Mouse (Mus musculus): Measurements from ENCODE around the gene Cacna2d3. TPM values are rescaled to one million over a fixed set of nuclear protein-coding genes. Genes with fewer than 3 reads are reported as not detected.

Cacna2d3 gene
- polyA plus RNA-seq, 1 experiment from 2014 or later = 16.2 TPM

GRCm38 (mm10) chr14:29062676-29063075, 659.0 kb downstream of the Cacna2d3 start:
- H3K9me3 ChIP-seq (ENCODE audit: control insufficient read depth, low read length) = no peaks in the 10 kb centered on the region
- ATAC-seq (ENCODE audit: low FRiP score) = no peak
- no peak overlapping the region for H3K9ac ChIP-seq (ENCODE audit: low read length)
- no peaks in the 10 kb centered on the region for H3K4me1 ChIP-seq (ENCODE audit: control insufficient read depth, insufficient read depth, low read length)
- H3K4me2 ChIP-seq = no peak overlapping the region
- 100% methylated on average over 2 of the region's 2 CpGs for WGBS
- H3K4me3 ChIP-seq (ENCODE audit: low read depth, low read length) = no peak overlapping the region
- H3K27ac ChIP-seq (ENCODE audit: low read depth, low read length) = no peak overlapping the region
- DNase-seq (ENCODE audit: low spot score, missing footprints) = peak; percentile 35
- H3K36me3 ChIP-seq (ENCODE audit: control insufficient read depth, insufficient read depth, low read length) = no peaks in the 10 kb centered on the region
- no peaks in the 10 kb centered on the region for H3K27me3 ChIP-seq (ENCODE audit: control insufficient read depth, insufficient read depth, low read length)

DNA sequence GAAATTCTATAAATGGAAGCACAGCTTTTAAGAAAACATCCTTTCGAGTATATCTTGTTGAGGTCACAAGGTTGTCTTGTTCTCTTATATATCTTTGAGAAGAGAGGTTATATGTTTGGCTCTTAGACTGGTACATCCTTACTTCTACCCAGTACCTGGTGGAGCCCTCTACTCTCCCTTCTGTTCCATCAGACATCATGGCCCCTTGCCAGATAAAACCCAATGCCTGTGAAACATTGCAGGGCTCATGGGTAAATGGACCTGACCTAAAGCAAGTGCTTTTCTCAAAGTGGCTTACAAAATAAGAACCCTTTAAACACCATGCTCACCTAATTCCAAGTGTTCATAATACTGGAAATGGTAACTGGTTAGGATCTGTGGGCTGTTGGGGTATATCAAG, 660.2 kb downstream of the Cacna2d3 start:
- ATAC-seq (ENCODE audit: low FRiP score) (no peak), DNase-seq (ENCODE audit: low spot score, missing footprints) (no peak)
- WGBS = 88% methylated on average over 1 of the region's 1 CpGs
- Histone ChIP-seq H3K4me3 (ENCODE audit: low read depth, low read length) (no peak overlapping the region), H3K9me3 (ENCODE audit: control insufficient read depth, low read length) (no peaks in the 10 kb centered on the region), H3K4me1 (ENCODE audit: control insufficient read depth, insufficient read depth, low read length) (no peaks in the 10 kb centered on the region), H3K27ac (ENCODE audit: low read depth, low read length) (no peak overlapping the region), H3K27me3 (ENCODE audit: control insufficient read depth, insufficient read depth, low read length) (no peaks in the 10 kb centered on the region), H3K9ac (ENCODE audit: low read length) (no peak overlapping the region), H3K4me2 (no peak overlapping the region), H3K36me3 (ENCODE audit: control insufficient read depth, insufficient read depth, low read length) (no peaks in the 10 kb centered on the region)

- Histone ChIP-seq H3K9ac (ENCODE audit: low read length) (no peak overlapping the region), H3K36me3 (ENCODE audit: control insufficient read depth, insufficient read depth, low read length) (no peaks in the 10 kb centered on the region), H3K4me3 (ENCODE audit: low read depth, low read length) (no peak overlapping the region), H3K27ac (ENCODE audit: low read depth, low read length) (no peak overlapping the region), H3K4me1 (ENCODE audit: control insufficient read depth, insufficient read depth, low read length) (no peaks in the 10 kb centered on the region), H3K4me2 (no peak overlapping the region), H3K27me3 (ENCODE audit: control insufficient read depth, insufficient read depth, low read length) (no peaks in the 10 kb centered on the region), H3K9me3 (ENCODE audit: control insufficient read depth, low read length) (no peaks in the 10 kb centered on the region)
- no peak for DNase-seq (ENCODE audit: low spot score, missing footprints)
- ATAC-seq (ENCODE audit: low FRiP score) = no peak
Observed at GRCm38 (mm10) chr14:29060679-29061078, 661.0 kb downstream of the Cacna2d3 start.

- 75% methylated on average over 16 of the region's 16 CpGs for WGBS
- Histone ChIP-seq H3K4me1 (ENCODE audit: control insufficient read depth, insufficient read depth, low read length) (no peaks in the 10 kb centered on the region), H3K27ac (ENCODE audit: low read depth, low read length) (no peak overlapping the region), H3K9ac (ENCODE audit: low read length) (no peak overlapping the region), H3K27me3 (ENCODE audit: control insufficient read depth, insufficient read depth, low read length) (no peaks in the 10 kb centered on the region), H3K4me2 (no peak overlapping the region), H3K36me3 (ENCODE audit: control insufficient read depth, insufficient read depth, low read length) (no peaks in the 10 kb centered on the region), H3K4me3 (ENCODE audit: low read depth, low read length) (no peak overlapping the region), H3K9me3 (ENCODE audit: control insufficient read depth, low read length) (no peaks in the 10 kb centered on the region)
- DNase-seq (ENCODE audit: low spot score, missing footprints) (no peak), ATAC-seq (ENCODE audit: low FRiP score) (no peak)
Observed at GRCm38 (mm10) chr14:29051951-29052835, 669.5 kb downstream of the Cacna2d3 start.

DNA sequence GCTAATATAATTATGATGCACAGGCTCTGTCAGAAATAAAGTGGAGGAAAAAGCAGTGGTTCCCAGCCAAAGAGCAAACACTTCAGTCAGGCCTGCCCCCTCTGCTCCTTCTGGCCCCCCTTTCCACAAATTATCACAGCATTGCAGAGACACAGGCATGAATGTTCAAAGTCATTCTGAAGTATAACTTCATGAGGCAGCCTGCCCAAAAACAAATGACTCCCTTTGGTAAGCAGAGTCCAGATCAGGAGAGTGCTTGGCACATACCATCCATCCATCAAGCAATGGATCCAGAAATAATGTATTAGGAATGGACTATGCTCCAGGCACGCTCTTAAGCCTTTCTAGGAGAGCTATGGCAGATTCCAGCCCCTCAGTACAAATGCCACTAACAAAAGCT, 679.3 kb downstream of the Cacna2d3 start:
- ATAC-seq (ENCODE audit: low FRiP score) = no peak
- H3K36me3 ChIP-seq (ENCODE audit: control insufficient read depth, insufficient read depth, low read length) = no peaks in the 10 kb centered on the region

GRCm38 (mm10) chr14:29041498-29041897, 680.2 kb downstream of the Cacna2d3 start:
- Histone ChIP-seq H3K4me1 (ENCODE audit: control insufficient read depth, insufficient read depth, low read length) (peaks cover 3% of the 10 kb centered on the region; the same call in 1 of the 2 replicates), H3K27me3 (ENCODE audit: control insufficient read depth, insufficient read depth, low read length) (no peaks in the 10 kb centered on the region), H3K4me2 (no peak overlapping the region), H3K27ac (ENCODE audit: low read depth, low read length) (no peak overlapping the region), H3K4me3 (ENCODE audit: low read depth, low read length) (no peak overlapping the region), H3K9ac (ENCODE audit: low read length) (no peak overlapping the region), H3K9me3 (ENCODE audit: control insufficient read depth, low read length) (no peaks in the 10 kb centered on the region), H3K36me3 (ENCODE audit: control insufficient read depth, insufficient read depth, low read length) (no peaks in the 10 kb centered on the region)
- 91% methylated on average over 1 of the region's 1 CpGs for WGBS
- no peak for ATAC-seq (ENCODE audit: low FRiP score)
- DNase-seq (ENCODE audit: low spot score, missing footprints) = no peak

More for the DNA sequence above, 679.3 kb downstream of the Cacna2d3 start:
- H3K27ac ChIP-seq (ENCODE audit: low read depth, low read length) = no peak overlapping the region
- no peaks in the 10 kb centered on the region for H3K27me3 ChIP-seq (ENCODE audit: control insufficient read depth, insufficient read depth, low read length)
- no peak overlapping the region for H3K4me2 ChIP-seq
- no peak overlapping the region for H3K4me3 ChIP-seq (ENCODE audit: low read depth, low read length)
- 83% methylated on average over 1 of the region's 1 CpGs for WGBS
- H3K9ac ChIP-seq (ENCODE audit: low read length) = no peak overlapping the region
- peaks cover 3% of the 10 kb centered on the region; the same call in 1 of the 2 replicates for H3K4me1 ChIP-seq (ENCODE audit: control insufficient read depth, insufficient read depth, low read length)
- H3K9me3 ChIP-seq (ENCODE audit: control insufficient read depth, low read length) = no peaks in the 10 kb centered on the region
- no peak for DNase-seq (ENCODE audit: low spot score, missing footprints)

GRCm38 (mm10) chr14:29040606-29041364, 680.9 kb downstream of the Cacna2d3 start:
- no peak for ATAC-seq (ENCODE audit: low FRiP score)
- WGBS = 90% methylated on average over 9 of the region's 9 CpGs
- Histone ChIP-seq H3K4me2 (no peak overlapping the region), H3K27ac (ENCODE audit: low read depth, low read length) (no peak overlapping the region), H3K9ac (ENCODE audit: low read length) (no peak overlapping the region), H3K4me1 (ENCODE audit: control insufficient read depth, insufficient read depth, low read length) (peaks cover 3% of the 10 kb centered on the region; the same call in 1 of the 2 replicates), H3K36me3 (ENCODE audit: control insufficient read depth, insufficient read depth, low read length) (no peaks in the 10 kb centered on the region), H3K9me3 (ENCODE audit: control insufficient read depth, low read length) (no peaks in the 10 kb centered on the region), H3K27me3 (ENCODE audit: control insufficient read depth, insufficient read depth, low read length) (no peaks in the 10 kb centered on the region), H3K4me3 (ENCODE audit: low read depth, low read length) (no peak overlapping the region)
- DNase-seq (ENCODE audit: low spot score, missing footprints) = no peak

GRCm38 (mm10) chr14:29038246-29038645, 683.4 kb downstream of the Cacna2d3 start:
- Histone ChIP-seq H3K9me3 (ENCODE audit: control insufficient read depth, low read length) (no peaks in the 10 kb centered on the region), H3K27ac (ENCODE audit: low read depth, low read length) (no peak overlapping the region), H3K27me3 (ENCODE audit: control insufficient read depth, insufficient read depth, low read length) (no peaks in the 10 kb centered on the region), H3K36me3 (ENCODE audit: control insufficient read depth, insufficient read depth, low read length) (no peaks in the 10 kb centered on the region), H3K4me2 (no peak overlapping the region), H3K4me3 (ENCODE audit: low read depth, low read length) (no peak overlapping the region), H3K4me1 (ENCODE audit: control insufficient read depth, insufficient read depth, low read length) (peaks cover 3% of the 10 kb centered on the region; the same call in 1 of the 2 replicates), H3K9ac (ENCODE audit: low read length) (no peak overlapping the region)
- WGBS = 80% methylated on average over 5 of the region's 5 CpGs
- ATAC-seq (ENCODE audit: low FRiP score) (no peak), DNase-seq (ENCODE audit: low spot score, missing footprints) (no peak)

- no peaks in the 10 kb centered on the region for H3K36me3 ChIP-seq (ENCODE audit: control insufficient read depth, insufficient read depth, low read length)
- H3K27ac ChIP-seq (ENCODE audit: low read depth, low read length) = no peak overlapping the region
- H3K4me2 ChIP-seq = no peak overlapping the region
- WGBS = 89% methylated on average over 1 of the region's 1 CpGs
- H3K27me3 ChIP-seq (ENCODE audit: control insufficient read depth, insufficient read depth, low read length) = no peaks in the 10 kb centered on the region
- H3K4me1 ChIP-seq (ENCODE audit: control insufficient read depth, insufficient read depth, low read length) = peaks cover 11% of the 10 kb centered on the region
- DNase-seq (ENCODE audit: low spot score, missing footprints) (no peak), ATAC-seq (ENCODE audit: low FRiP score) (no peak)
- no peak overlapping the region for H3K4me3 ChIP-seq (ENCODE audit: low read depth, low read length)
- H3K9me3 ChIP-seq (ENCODE audit: control insufficient read depth, low read length) = no peaks in the 10 kb centered on the region
- H3K9ac ChIP-seq (ENCODE audit: low read length) = no peak overlapping the region
Observed at GRCm38 (mm10) chr14:29031858-29032395, 689.7 kb downstream of the Cacna2d3 start.
